Mouse (Mus musculus): ENCODE results near the gene Lrrc45. TPM values are rescaled to one million over a fixed set of nuclear protein-coding genes. Genes with fewer than 3 reads are reported as not detected.

The Lrrc45 gene
- polyA plus RNA-seq, 1 experiment from 2014 or later, result 89.9 TPM

GRCm38 (mm10) chr11:120707225-120707624, 6.5 kb upstream of the Lrrc45 start:
- no peaks in the 10 kb centered on the region for H3K36me3 ChIP-seq (replicated peaks)
- H3K4me2 ChIP-seq, result no peak overlapping the region
- no peak for ATAC-seq (replicated peaks)
- peaks cover 34% of the 10 kb centered on the region for H3K4me1 ChIP-seq
- H3K27me3 ChIP-seq (replicated peaks), result no peaks in the 10 kb centered on the region
- no peaks in the 10 kb centered on the region for H3K9me3 ChIP-seq
- no peak overlapping the region for H3K4me3 ChIP-seq
- WGBS, result 10% methylated on average over 11 of the region's 12 CpGs
- peak overlapping the region; percentile 11; the same call in 1 of the 2 replicates for H3K27ac ChIP-seq
- H3K9ac ChIP-seq, result no peak overlapping the region

GRCm38 (mm10) chr11:120707969-120708368, 5.8 kb upstream of the Lrrc45 start:
- WGBS, result 32% methylated on average over 5 of the region's 5 CpGs

GRCm38 (mm10) chr11:120709551-120709950, 4.2 kb upstream of the Lrrc45 start:
- no peaks in the 10 kb centered on the region for H3K9me3 ChIP-seq
- WGBS, result 79% methylated on average over 2 of the region's 2 CpGs
- no peaks in the 10 kb centered on the region for H3K27me3 ChIP-seq (replicated peaks)
- no peaks in the 10 kb centered on the region for H3K36me3 ChIP-seq (replicated peaks)
- peaks cover 43% of the 10 kb centered on the region for H3K4me1 ChIP-seq
- H3K4me2 ChIP-seq, result no peak overlapping the region
- H3K4me3 ChIP-seq, result no peak overlapping the region
- H3K9ac ChIP-seq, result no peak overlapping the region
- no peak overlapping the region for H3K27ac ChIP-seq
- no peak for ATAC-seq (replicated peaks)

More at GRCm38 (mm10) chr11:120707969-120708368, 5.8 kb upstream of the Lrrc45 start:
- Histone ChIP-seq H3K36me3 (replicated peaks) (no peaks in the 10 kb centered on the region), H3K27me3 (replicated peaks) (no peaks in the 10 kb centered on the region), H3K9me3 (no peaks in the 10 kb centered on the region), H3K4me2 (no peak overlapping the region), H3K4me3 (no peak overlapping the region), H3K9ac (no peak overlapping the region), H3K4me1 (peaks cover 42% of the 10 kb centered on the region), H3K27ac (0 out of 2 replicates have a peak overlapping the region, but pooled peaks have one; percentile 9)
- ATAC-seq (replicated peaks), result no peak

GRCm38 (mm10) chr11:120710672-120711071, 3.1 kb upstream of the Lrrc45 start:
- ATAC-seq (replicated peaks), result no peak
- WGBS, result 79% methylated on average over 5 of the region's 5 CpGs

GRCm38 (mm10) chr11:120711980-120712604, 1.6 kb upstream of the Lrrc45 start:
- H3K27ac ChIP-seq, result no peak overlapping the region
- H3K4me1 ChIP-seq, result peaks cover 24% of the 10 kb centered on the region
- WGBS, result 66% methylated on average over 8 of the region's 8 CpGs
- peak overlapping the region; percentile 99 for H3K4me2 ChIP-seq
- H3K9ac ChIP-seq, result no peak overlapping the region
- H3K36me3 ChIP-seq (replicated peaks), result no peaks in the 10 kb centered on the region
- no peaks in the 10 kb centered on the region for H3K27me3 ChIP-seq (replicated peaks)
- H3K4me3 ChIP-seq, result no peak overlapping the region
- H3K9me3 ChIP-seq, result no peaks in the 10 kb centered on the region
- ATAC-seq (replicated peaks), result no peak

More at GRCm38 (mm10) chr11:120710672-120711071, 3.1 kb upstream of the Lrrc45 start:
- H3K4me1 ChIP-seq, result peaks cover 37% of the 10 kb centered on the region
- H3K9ac ChIP-seq, result no peak overlapping the region
- no peak overlapping the region for H3K27ac ChIP-seq
- H3K4me3 ChIP-seq, result no peak overlapping the region
- no peaks in the 10 kb centered on the region for H3K27me3 ChIP-seq (replicated peaks)
- H3K36me3 ChIP-seq (replicated peaks), result no peaks in the 10 kb centered on the region
- no peaks in the 10 kb centered on the region for H3K9me3 ChIP-seq
- no peak overlapping the region for H3K4me2 ChIP-seq

- 0 out of 2 replicates have a peak, but pooled peaks cover 5% of the 10 kb centered on the region for H3K36me3 ChIP-seq (replicated peaks)
Observed at GRCm38 (mm10) chr11:120712771-120713568, 755 bp upstream of the Lrrc45 start.

GRCm38 (mm10) chr11:120714546-120714945, 821 bp downstream of the Lrrc45 start:
- H3K9ac ChIP-seq, result peak overlapping the region; percentile 73
- WGBS, result 61% methylated on average over 10 of the region's 10 CpGs
- H3K27ac ChIP-seq, result no peak overlapping the region
- H3K27me3 ChIP-seq (replicated peaks), result no peaks in the 10 kb centered on the region
- peak overlapping the region; percentile 99 for H3K4me2 ChIP-seq
- no peak for ATAC-seq (replicated peaks)
- peak overlapping the region; percentile 61 for H3K4me3 ChIP-seq
- H3K4me1 ChIP-seq, result peaks cover 24% of the 10 kb centered on the region
- no peaks in the 10 kb centered on the region for H3K9me3 ChIP-seq
- peaks cover 5% of the 10 kb centered on the region; the same call in 1 of the 2 replicates for H3K36me3 ChIP-seq (replicated peaks)

More at GRCm38 (mm10) chr11:120712771-120713568, 755 bp upstream of the Lrrc45 start:
- Histone ChIP-seq H3K9me3 (no peaks in the 10 kb centered on the region), H3K4me3 (peak overlapping the region; percentile 61), H3K9ac (peak overlapping the region; percentile 56), H3K27ac (peak overlapping the region; percentile 80), H3K4me2 (peak overlapping the region; percentile 99), H3K27me3 (replicated peaks) (no peaks in the 10 kb centered on the region), H3K4me1 (peaks cover 24% of the 10 kb centered on the region)
- ATAC-seq (replicated peaks), result peak; percentile 62
- under 1% methylated on average over 38 of the region's 38 CpGs for WGBS

GRCm38 (mm10) chr11:120715131-120715530, 1.4 kb downstream of the Lrrc45 start:
- Histone ChIP-seq H3K9ac (no peak overlapping the region), H3K36me3 (replicated peaks) (peaks cover 5% of the 10 kb centered on the region; the same call in 1 of the 2 replicates), H3K4me3 (0 out of 2 replicates have a peak overlapping the region, but pooled peaks have one; percentile 61), H3K9me3 (no peaks in the 10 kb centered on the region), H3K27me3 (replicated peaks) (no peaks in the 10 kb centered on the region), H3K4me2 (peak overlapping the region; percentile 99; the same call in 1 of the 2 replicates), H3K4me1 (peaks cover 29% of the 10 kb centered on the region), H3K27ac (no peak overlapping the region)
- 92% methylated on average over 9 of the region's 9 CpGs for WGBS
- ATAC-seq (replicated peaks), result no peak

- no peak for ATAC-seq (replicated peaks)
- peaks cover 5% of the 10 kb centered on the region; the same call in 1 of the 2 replicates for H3K36me3 ChIP-seq (replicated peaks)
Observed at GRCm38 (mm10) chr11:120719242-120719641, 5.5 kb downstream of the Lrrc45 start.

GRCm38 (mm10) chr11:120719841-120720376, 6.2 kb downstream of the Lrrc45 start:
- Histone ChIP-seq H3K9ac (no peak overlapping the region), H3K4me1 (peaks cover 32% of the 10 kb centered on the region), H3K4me2 (no peak overlapping the region), H3K27ac (no peak overlapping the region), H3K9me3 (no peaks in the 10 kb centered on the region), H3K27me3 (replicated peaks) (no peaks in the 10 kb centered on the region; the same call in 1 of the 2 replicates), H3K36me3 (replicated peaks) (peaks cover 5% of the 10 kb centered on the region; the same call in 1 of the 2 replicates), H3K4me3 (no peak overlapping the region)
- ATAC-seq (replicated peaks), result no peak
- 90% methylated on average over 13 of the region's 13 CpGs for WGBS

More at GRCm38 (mm10) chr11:120719242-120719641, 5.5 kb downstream of the Lrrc45 start:
- Histone ChIP-seq H3K9me3 (no peaks in the 10 kb centered on the region), H3K27me3 (replicated peaks) (no peaks in the 10 kb centered on the region; the same call in 1 of the 2 replicates), H3K4me2 (no peak overlapping the region), H3K27ac (no peak overlapping the region), H3K9ac (no peak overlapping the region), H3K4me3 (no peak overlapping the region), H3K4me1 (peaks cover 39% of the 10 kb centered on the region)
- 93% methylated on average over 9 of the region's 9 CpGs for WGBS

GRCm38 (mm10) chr11:120720450-120720849, 6.7 kb downstream of the Lrrc45 start:
- H3K4me3 ChIP-seq, result peak overlapping the region; percentile 77
- peak; percentile 28 for ATAC-seq (replicated peaks)
- peaks cover 5% of the 10 kb centered on the region; the same call in 1 of the 2 replicates for H3K36me3 ChIP-seq (replicated peaks)
- WGBS, result 13% methylated on average over 17 of the region's 17 CpGs
- H3K27ac ChIP-seq, result peak overlapping the region; percentile 81
- peak overlapping the region; percentile 91 for H3K4me2 ChIP-seq
- H3K4me1 ChIP-seq, result peaks cover 30% of the 10 kb centered on the region
- H3K9me3 ChIP-seq, result no peaks in the 10 kb centered on the region
- H3K9ac ChIP-seq, result peak overlapping the region; percentile 91
- no peaks in the 10 kb centered on the region; the same call in 1 of the 2 replicates for H3K27me3 ChIP-seq (replicated peaks)

Measured in midbrain, embryonic 15.5 days (tissue).